Mouse (Mus musculus): Measurements from ENCODE around the gene Shmt2.

The Shmt2 gene

DNA sequence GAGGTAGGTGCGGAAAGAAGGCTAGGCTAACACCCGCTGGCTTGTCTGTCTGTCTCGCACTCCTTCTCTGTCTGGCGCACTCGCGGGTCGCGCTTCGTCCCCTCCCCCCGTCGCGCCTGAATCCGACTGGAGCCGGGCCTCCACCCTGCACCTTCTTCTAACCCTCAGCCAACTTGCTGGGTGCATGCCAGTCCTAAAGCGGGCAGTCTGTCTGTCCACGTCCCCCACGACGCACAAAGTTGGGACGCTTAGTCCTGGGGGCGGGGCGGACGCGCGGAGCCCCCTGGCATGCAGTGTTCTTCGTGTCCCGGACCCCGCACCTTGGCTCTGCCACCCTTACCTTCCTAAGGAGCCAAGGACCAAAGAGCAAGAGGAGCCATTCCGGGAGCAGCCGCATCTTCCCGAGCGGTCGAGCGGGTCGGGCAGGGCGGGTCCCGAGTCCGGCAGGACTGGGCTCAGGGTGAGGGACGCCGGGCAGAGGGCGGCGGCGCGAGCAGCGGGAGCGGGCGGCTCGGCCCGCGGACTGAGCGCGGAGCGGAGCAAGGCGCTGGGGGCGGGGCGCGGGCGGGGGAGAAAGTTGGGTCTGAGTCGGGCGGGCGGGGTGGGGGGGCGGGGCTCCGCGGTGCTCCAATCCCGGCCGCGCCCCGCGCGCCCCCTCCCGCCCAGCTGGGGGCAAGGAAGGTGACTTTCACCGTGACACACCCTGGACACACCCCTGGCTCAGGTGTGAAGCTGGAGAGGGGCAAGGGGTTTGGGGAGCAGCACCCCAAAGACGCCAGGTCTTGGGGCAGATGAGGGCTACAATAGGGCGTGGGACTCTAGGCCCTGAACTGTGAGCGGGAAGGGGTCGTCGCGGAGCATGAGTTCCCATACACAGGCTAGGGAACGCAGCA lies 12.0 kb upstream of the Shmt2 start, which contains the start of gene Nxph4:
TSS of gene Nxph4 (minus strand) at position 524 of the 893 bp plus-strand sequence.
- no peak for DNase-seq (ENCODE audit: low read depth, low spot score)

DNA sequence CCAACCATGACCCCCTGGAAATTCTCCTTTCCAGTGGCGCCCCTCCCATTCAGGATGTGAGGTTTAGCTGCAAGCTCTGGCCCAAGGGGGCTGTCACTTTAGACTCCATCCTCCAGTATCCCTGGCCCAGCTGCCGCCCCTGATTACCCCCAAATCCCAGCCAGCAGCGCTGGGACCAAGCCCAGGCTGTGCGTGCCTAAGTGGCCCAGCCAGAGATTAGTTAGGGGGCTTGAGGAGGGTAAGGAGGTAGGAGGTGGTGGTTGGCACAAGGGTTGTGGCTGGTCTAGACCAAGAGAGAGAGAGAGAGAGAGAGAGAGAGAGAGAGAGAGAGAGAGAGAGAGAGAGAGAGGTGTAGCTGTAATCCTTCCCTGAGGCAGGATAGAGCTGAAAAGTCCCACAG lies 9.3 kb upstream of the Shmt2 start:
- no peak for DNase-seq (ENCODE audit: low read depth, low spot score)

DNA sequence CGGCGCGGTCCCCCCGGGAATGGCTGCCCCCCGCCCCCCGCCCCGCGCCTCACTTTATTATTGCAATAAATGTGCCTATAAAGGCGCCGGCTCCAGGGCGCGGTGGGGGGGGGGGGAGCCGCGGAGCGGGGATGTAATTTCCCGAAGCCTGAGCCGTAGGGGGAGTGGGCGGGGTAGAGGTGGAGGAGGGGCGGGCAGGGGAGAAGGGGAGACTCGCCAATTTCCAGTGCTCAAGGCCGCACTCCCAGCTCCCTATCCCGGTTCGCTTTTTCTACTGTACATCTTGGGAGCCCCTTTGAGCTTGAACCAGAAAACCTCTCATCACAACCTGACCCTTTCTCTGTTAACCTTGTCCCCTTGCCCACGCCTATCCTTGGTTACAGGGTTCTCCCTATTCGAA lies 8.7 kb upstream of the Shmt2 start:
- no peak for DNase-seq (ENCODE audit: low read depth, low spot score)

DNA sequence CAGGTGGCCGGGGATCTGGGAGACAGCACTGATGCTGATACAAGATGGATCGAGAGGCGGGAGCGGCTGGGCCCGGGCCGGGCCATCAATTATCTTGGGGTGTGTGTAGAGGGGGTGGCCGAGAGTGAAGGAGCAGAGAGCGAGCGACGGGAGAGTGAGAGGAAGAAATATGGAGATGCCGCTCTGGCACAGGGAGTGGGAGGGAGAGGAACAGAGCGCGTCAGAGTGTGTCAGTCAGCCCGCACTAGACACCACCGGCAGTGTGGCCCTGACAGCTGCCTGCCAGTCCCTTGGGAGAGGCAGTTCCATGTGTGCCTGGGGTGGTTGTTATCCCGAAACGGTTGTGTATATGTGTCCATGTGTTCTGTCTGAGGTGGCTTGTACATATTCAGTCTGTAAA lies 5.2 kb upstream of the Shmt2 start:
- DNase-seq (ENCODE audit: low read depth, low spot score), result no peak

DNA sequence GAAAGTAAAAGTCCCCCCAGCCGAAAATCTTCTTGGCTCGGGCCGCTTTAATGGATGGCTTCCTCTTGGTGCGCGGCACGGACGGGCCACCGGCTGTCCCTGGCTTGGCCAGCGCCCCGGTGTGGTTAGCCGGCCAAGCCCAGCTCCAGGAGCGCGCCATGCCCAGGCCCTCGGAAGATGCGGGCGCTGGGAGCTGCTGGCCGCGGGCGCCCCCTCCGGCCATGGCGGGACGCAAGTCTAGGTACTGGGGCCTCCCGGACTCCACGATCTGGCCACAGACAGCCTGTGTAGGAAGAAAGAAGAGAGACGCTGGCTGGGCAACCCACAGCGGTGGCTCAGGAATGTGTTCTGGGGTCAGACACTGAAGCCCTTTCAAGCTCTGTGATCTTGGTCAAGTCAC lies 4.4 kb upstream of the Shmt2 start:
- DNase-seq (ENCODE audit: low read depth, low spot score), result no peak

DNA sequence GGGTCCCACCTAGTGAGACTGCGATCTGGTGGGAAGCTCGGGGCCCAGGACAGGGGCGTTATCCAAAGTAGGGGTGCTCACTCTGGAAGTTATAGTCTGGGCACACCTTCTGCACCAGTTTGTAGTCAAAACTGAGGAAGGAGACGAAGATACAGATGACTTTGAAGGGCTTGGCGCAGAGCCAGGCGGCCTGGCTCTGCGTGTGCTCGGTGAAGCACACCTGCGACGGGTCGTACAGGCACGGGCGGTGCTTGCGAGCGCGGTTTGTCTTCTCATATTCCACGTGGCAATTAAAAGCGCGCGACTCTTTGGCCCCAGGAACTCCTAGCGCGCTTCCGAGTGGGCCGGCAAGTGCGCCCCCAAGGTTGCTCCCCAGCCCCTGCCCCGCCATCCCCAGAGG lies 3.8 kb upstream of the Shmt2 start:
- DNase-seq (ENCODE audit: low read depth, low spot score), result no peak

DNA sequence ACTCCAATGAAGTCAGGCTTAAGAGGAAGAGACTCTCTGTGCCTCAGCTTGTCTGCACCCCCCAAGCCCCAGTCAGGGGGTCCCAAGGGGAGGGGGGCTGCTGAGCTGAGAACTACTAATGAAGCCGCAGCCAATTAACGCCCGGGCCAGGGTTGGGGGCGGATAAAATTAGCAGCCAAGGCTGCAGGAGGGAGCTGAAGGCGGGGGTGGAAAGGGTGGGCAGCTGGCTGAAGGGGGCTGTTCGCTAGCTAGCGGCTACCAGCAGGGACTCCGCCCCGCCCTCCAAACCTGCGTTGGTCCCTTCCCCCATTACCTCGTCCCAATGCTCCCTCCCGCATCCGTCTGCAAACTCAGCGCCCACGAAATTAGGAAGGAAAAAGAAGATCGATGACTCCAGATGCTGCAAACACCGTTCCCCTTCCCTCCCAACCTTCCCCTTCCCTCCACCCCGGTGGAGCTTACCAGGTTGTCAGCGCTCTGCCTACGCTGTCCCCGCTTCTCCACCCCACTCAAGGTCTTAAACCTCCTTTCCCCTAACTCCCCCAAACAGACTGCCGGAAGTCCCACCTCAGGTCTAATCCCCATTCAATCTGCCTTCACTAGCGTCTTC lies 2.5 kb upstream of the Shmt2 start:
- no peak for DNase-seq (ENCODE audit: low read depth, low spot score)

DNA sequence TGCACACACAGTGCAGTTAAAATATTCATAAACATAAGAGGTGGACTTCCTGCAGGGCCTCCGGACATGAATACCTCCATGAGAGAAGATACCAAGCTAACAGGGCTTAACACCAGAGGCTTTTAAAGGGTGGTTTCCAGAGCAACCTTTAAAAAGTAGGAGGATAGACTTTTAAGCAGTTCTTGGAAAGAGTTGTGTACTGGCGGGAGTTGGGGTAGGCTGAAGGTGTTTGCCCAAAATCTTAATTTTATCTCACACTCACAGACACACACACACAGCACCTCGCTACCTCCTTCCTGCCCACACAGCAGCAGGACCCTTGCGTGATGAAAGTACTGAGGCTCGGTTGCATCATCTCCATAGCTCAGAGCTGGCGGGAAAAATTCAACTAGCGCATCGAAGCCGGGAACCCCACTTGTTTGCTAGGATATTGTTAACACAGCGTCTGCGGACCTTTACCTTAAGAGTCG lies 598 bp downstream of the Shmt2 start:
- no peak for DNase-seq (ENCODE audit: low read depth, low spot score)

DNA sequence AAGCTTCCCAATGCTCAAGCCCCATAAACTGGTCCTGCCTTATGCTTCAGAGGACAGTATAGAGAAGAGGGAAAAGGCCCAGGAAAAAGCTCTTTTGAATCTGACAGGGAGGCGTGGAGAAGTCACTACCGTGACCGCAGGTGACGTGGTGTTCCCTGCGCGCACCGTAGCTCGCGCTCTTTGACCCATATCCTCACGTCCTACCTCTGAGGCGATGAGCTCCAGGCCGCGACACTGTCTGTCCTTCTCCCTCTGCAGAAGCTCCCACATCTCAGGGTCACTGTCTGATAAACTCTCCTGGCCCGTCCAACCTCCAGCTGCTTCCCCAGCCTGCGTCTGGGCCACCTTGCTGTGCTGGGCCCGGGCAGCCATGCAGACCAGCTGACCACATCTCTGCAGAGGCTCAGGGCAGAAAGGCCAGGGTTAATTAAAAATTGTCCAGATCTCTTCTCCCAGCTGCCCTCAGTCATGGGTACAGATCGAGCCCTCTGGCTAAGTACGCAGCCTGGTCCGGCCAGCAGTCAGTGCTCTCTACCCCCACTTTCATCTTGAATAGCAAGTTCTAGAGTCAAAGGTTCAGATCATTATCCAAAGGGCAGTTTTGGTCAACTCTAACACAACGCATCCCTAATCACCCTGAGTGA lies 1.4 kb downstream of the Shmt2 start:
- DNase-seq (ENCODE audit: low read depth, low spot score), result no peak

DNA sequence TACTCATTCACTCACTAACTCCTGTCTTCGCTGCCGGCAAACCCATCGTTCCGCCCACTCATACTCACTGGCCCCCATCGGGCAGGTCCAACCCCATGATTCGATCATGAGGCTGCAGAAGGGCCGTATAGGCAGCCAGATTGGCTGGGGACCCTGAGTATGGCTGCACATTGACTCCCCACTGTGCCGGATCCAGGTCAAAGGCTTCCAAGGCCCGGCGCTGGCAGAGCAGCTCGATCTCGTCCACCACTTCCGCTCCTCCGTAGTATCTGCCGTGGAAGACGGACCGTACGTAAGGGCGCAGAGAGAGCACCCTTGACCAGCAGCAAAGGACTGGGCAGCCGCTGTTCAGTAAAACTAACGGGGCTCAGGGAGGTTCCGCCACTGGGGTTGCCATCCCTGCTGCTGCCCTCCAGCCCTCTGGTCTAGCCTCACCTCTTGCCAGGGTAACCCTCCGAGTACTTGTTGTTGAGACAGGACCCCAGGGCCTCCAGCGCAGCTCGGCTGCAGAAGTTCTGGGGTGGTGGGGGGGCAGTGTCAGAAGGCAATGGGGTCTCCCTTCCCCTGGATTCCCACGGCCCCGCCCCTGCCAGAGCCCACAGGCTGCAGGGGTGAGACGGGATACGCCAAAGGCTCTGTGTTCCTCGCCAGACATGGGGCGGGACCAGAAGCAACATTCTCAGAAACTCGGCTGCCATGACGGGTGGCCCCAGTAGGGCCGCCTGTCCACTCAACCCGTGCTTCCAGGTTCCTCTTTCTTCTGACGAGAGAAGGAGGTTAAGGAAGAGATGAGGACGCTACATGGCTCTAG lies 2.1 kb downstream of the Shmt2 start:
- DNase-seq (ENCODE audit: low read depth, low spot score), result no peak

DNA sequence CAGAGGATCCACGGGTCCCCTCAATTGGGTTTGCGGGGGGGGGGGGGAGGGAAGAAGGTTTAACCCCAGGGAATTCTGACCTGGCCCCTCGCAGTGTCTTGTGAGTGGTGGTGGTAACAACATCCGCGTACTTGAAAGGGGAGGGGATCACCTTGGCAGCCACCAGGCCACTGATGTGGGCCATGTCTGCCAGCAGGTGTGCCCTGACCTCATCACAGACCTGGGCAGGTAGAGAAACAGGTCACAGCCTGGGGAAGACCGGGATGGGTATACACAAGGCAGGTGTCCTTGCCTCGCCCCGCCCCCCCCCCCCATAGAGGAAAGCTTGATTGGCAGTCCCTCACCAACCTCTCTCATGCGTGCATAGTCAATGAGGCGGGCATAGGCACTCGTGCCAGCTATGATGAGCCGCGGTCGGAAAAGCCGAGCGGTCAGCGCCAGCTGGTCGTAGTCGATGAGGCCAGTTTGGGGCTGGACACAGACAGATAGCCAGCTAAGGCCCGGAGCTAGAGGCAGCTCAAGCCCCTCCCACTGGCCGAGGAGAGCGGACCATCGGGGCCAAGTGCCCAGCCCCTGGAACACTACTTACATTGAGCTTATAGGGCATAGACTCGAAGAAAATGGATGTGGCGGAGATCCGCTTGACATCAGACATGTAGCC lies 3.1 kb downstream of the Shmt2 start:
- no peak for DNase-seq (ENCODE audit: low read depth, low spot score)

DNA sequence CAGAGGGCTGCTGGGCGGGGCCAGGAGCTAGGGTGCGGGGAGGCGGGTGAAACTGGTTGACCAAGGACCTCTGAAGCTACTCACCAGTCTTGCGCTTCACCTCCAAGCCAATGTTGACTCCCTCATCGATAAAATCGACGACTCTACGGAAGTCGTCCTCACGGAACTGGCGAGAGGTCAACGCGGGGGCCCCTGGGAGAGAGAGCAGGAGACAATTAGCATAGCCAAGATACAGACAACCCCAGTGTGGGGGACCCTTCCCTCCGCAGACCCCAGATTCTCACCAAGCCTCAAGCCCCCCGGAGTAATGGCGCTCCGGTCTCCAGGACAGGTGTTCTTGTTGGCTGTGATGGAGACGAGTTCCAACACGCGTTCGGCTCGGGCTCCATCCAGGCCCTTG lies 4.3 kb downstream of the Shmt2 start:
- DNase-seq (ENCODE audit: low read depth, low spot score), result no peak

DNA sequence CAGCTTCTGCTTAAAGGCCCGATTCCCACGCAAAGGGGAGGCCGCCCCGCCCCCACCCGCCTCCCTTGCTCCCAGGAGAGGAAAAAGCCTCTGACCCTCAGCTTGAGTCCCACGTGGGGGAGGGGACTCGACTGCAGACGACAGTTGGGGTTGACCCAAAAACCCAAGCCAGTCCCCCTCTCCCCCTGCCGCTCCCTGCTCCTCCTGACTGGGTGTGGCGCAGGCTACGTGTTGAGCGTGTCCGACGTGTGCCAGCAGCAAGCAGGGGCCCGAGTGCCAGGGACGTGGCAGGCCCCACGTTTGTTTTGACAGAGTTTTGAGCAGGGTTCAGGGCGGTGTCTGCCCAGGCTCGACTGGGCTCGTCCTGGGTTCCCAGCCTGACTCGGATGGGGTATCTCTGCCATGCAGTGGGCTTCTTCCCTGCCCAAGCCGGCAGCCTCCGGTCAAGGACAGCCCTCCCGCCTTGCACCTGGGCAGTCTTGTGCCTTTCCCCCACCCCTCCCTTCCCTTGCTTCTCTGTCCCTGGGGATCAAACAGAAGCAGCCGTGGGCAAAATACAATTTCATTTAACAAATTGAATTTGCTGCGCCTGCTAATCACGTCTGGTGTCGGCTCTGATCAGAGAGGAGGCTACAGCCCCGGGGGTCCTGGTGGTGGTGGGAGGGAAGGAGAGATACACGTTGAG lies 5.5 kb downstream of the Shmt2 start:
- no peak for DNase-seq (ENCODE audit: low read depth, low spot score)

DNA sequence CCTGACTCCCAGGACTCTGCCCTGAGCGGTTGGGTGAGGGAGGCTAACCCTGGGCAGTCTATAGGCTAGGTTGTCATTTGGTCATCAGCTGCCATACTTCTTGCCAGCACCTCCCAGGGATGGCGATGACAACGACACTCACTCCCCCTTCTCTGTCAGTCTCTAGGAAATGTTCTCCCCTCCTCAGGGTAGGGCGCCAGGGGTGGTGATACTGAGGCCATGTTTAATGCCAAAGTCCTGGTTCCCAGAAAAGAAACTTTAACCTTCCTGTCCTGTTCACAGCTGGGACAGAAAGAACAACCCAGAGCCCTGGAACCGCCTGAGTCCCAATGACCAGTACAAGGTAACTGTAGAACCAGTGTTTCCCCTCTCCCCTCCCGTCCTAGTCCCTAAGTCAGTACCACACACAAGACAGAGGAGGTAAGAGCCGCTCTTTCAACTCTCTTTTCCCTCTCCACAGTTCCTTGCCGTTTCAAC lies 6.2 kb downstream of the Shmt2 start:
- DNase-seq (ENCODE audit: low read depth, low spot score), result no peak

DNA sequence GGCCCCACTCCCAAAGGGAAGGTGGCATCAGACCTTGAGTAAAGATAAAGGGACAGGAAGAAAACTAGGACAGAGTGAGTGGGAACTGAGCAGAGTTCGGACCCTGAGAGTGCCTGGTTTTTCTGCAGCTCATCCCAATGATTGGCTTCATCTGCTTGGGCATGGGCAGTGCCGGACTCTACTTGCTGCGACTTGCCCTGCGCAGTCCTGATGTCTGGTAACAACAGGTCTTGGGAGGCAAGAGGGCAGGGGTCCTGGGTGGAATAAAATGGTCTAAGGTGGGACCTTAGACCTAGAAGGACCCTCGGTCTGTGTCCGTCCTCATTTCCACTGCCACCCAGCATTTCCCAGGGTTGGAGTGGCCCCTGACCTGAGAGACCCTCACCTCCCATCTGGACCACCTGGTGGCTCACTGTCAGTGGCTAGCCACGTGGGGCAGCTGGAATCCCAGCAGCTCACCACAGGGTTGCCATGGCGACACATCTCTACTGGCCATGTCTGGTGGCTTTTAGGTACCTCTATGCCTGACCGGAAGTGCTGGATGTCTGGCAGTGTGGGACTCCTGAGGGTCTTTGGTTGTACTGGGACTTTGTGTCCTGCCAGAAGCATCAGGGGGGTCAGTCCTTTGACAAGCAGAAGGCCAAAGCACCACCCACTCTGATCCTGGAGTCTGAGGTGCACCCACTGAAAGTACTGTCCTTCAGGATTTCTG lies 6.8 kb downstream of the Shmt2 start:
- DNase-seq (ENCODE audit: low read depth, low spot score), result no peak

DNA sequence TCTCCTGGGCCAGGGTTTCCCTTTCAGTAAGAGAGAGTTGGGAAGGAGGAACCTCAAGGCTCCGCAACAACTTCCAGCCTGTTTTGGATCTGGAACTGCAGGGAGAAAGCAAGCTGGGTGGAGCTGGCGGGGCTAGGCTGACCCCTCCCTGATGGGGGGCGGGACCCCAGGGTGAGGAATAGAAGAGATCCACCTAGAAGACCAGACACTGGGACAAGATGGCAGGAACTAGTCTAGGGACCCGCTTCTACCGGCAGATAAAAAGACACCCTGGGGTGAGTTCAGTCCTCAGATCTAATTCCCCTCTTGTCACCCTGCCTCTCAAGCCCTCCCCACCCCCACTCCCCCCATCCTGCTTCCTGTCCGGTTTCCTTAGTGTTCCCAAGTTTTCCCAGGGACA lies 7.5 kb downstream of the Shmt2 start, which contains the start of gene Ndufa4l2:
TSS of gene Ndufa4l2 (plus strand) at position 204 of the 400 bp plus-strand sequence.
- DNase-seq (ENCODE audit: low read depth, low spot score), result no peak

DNA sequence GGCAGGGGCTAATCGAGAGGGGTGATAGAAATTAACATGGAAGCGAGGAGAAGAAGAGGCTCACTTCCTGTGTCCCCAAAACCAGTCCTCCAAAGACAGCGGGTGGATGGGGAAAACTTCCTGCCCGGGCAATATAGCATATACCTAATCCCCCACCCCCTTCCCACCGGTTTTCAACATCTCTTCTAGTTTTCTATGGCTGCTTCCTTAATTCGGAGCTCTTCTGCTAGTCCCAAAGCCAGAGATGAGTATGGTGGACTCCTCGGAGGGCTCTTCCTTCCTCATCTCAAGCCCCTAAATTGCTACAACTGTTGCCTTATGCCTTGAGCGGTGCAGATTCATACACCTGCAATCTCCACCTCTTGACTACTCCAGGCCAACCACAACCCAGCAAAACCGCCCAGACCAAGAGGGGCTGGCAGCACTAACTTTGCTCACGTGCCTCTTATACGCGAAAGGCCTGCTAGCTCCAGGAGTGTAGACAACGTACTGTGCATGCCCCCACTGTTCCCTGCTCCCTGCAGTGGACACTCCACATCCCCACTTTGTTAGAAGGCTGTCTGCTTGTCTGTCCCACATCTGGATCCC lies 8.0 kb downstream of the Shmt2 start:
- no peak for DNase-seq (ENCODE audit: low read depth, low spot score)

DNA sequence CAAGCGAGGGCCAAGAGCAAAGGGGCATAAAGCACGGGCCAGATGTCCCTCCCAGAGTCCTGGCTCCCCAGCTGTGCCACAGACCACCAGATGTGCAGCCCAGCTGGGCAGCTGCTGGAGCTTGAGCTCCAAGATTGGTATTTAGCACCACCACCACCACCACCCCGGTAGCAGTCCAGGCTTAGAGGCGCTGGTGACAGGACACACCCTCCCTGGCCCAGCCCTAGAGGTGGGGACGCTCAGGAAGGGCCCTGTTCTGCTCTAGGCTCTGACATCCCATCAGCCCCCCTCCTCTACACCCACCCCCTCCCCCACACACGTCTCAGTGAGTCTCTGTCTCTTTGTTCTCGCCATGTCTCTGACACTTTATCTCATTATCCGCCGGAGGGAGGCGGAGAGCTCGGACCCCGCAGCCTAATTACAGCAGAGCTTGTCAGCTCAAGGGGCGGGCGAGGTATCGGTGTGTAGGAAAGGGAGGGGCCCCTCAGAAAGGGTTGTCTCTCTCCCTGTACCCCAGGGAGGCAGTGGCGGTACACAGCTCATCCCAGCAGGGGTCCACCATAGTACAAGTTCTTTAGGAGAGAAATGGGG lies 8.6 kb downstream of the Shmt2 start:
- DNase-seq (ENCODE audit: low read depth, low spot score), result no peak

DNA sequence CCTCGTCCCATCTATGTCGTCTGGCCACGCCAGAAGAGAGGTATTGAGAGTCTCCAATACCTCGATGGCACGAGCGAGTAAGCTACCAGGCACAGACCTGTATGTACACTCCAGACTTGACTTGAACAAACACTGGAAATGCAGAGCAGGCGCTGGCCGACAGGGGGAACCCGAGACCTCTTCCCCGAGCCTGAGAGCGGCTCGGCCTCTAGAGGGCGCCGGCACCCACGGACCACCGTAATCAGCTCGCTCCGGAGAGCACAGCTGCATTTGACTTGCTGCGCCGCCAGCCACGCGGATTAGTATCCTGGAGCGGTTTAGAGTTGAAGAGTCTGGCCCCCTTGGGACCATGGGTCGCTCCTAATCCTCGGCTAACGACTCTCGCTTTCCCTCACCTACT lies 9.4 kb downstream of the Shmt2 start:
- DNase-seq (ENCODE audit: low read depth, low spot score), result peak; percentile 88

All from embryo, embryonic 11.5 days (tissue).